Mouse (Mus musculus) forebrain, postnatal 0 days (tissue): Measurements from ENCODE around the gene Pabpn1. TPM values are rescaled to one million over a fixed set of nuclear protein-coding genes. Genes with fewer than 3 reads are reported as not detected.
"Not testable (repeated sequence)": the region's sequence is repeated elsewhere in the genome, so short reads cannot be mapped to it uniquely, and the experiment has no call there.

Experiments
- ATAC-seq: fragments of 200-750 bp; cut with Nextera tagmentation; 2 replicates; pipeline ENCODE4 v1.8.0; 2017; ENCODE audit warnings: mild to moderate bottlenecking, moderate library complexity
- DNase-seq: peaks from one replicate; pipeline ENCODE4 v3.0.0-alpha.2; 2015
- H3K27ac ChIP-seq: fragments of 300-500 bp; sonication (generic); 2 replicates; pipeline ENCODE4 v1.5.1; 2014; ENCODE audit warnings: low read depth, mild to moderate bottlenecking, antibody characterized with exemption, low read length, moderate library complexity, mixed read lengths
- H3K27me3 ChIP-seq: fragments of 300-500 bp; sonication (generic); 2 replicates; pipeline ENCODE4 v1.6.1; 2014; ENCODE audit warnings: mild to moderate bottlenecking, low read length, mixed read lengths; ENCODE audit not compliant: insufficient read depth
- H3K36me3 ChIP-seq: fragments of 300-500 bp; sonication (generic); 2 replicates; pipeline ENCODE4 v1.6.1; 2014; ENCODE audit warnings: mild to moderate bottlenecking, moderate library complexity; ENCODE audit not compliant: insufficient read depth
- H3K4me1 ChIP-seq: fragments of 300-500 bp; sonication (generic); 2 replicates; pipeline ENCODE4 v1.6.1; 2014; ENCODE audit warnings: antibody characterized with exemption; ENCODE audit not compliant: insufficient read depth
- H3K4me2 ChIP-seq: fragments of 300-500 bp; sonication (generic); 2 replicates; pipeline ENCODE4 v1.6.1; 2014; ENCODE audit warnings: low read depth, mild to moderate bottlenecking, moderate library complexity
- H3K4me3 ChIP-seq: fragments of 300-500 bp; sonication (generic); 2 replicates; pipeline ENCODE4 v1.5.1; 2014; ENCODE audit warnings: low read depth, low read length, mixed read lengths
- H3K9ac ChIP-seq: fragments of 300-500 bp; sonication (generic); 2 replicates; pipeline ENCODE4 v1.6.1; 2014; ENCODE audit warnings: mild to moderate bottlenecking
- H3K9me3 ChIP-seq: fragments of 300-500 bp; sonication (generic); 2 replicates; pipeline ENCODE4 v1.6.1; 2016; ENCODE audit warnings: low read length
- CTCF ChIP-seq: sonication (generic); IDR thresholded peaks from 2 replicates; pipeline ENCODE4 v1.5.1; 2016; ENCODE audit warnings: antibody characterized with exemption, control low read depth, low read depth
- WGBS: fragments of 180-500 bp; shearing (Covaris S2); extraction: QIAGEN DNeasy Blood & Tissue Kit; methylation state at CpG from one replicate; pipeline ENCODE4 v1.1.7; 2014; 5-methylcytosine and 5-hydroxymethylcytosine counted together
- polyA plus RNA-seq: library from polyadenylated mRNA; unstranded; fragments of >200 nt; fragmentation: Nextera tagmentation; extraction: Ambion mirVana; gene quantifications from 2 replicates; pipeline ENCODE4 v1.2.1, GENCODE M21; 2015
- total RNA-seq: library from RNA; depleted of rRNA; stranded (reverse); fragments of >200 nt; gene quantifications from 2 replicates; pipeline ENCODE4 v1.2.3, GENCODE M21; 2014; rRNA removed

Gene Pabpn1
- total and polyA plus RNA-seq, 2 experiments from 2014 or later = 113 to 126 TPM

DNA sequence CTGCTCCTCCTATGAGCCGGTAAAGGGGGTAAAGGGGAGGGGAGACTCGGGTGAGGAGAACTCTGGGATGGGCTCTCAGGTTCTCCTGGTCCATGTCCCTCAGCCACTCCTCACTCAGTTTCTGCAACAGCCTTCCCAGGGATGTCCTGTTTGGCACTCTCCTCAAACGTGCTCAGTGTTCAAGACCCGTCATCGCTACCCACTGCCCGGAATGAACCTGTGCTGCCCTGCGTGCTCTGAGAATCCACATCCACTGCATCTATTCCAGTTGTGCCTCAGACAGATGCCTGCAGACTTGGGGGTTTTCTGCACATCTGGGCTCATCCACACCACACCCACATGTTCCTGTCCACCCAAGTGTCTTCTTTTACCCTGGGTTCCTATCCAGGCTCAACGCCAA is 50.2 kb downstream of the Pabpn1 start:
- no peak overlapping the region for H3K4me3 ChIP-seq
- no peaks in the 10 kb centered on the region for H3K9me3 ChIP-seq
- H3K4me2 ChIP-seq = no peak overlapping the region
- TF ChIP-seq CTCF = no peak
- DNase-seq = no peak
- no peak for ATAC-seq
- H3K4me1 ChIP-seq = no peaks in the 10 kb centered on the region
- H3K9ac ChIP-seq = no peak overlapping the region
- H3K27me3 ChIP-seq = no peaks in the 10 kb centered on the region
- no peaks in the 10 kb centered on the region for H3K36me3 ChIP-seq
- H3K27ac ChIP-seq = no peak overlapping the region
- 86% methylated on average over 8 of the region's 8 CpGs for WGBS

DNA sequence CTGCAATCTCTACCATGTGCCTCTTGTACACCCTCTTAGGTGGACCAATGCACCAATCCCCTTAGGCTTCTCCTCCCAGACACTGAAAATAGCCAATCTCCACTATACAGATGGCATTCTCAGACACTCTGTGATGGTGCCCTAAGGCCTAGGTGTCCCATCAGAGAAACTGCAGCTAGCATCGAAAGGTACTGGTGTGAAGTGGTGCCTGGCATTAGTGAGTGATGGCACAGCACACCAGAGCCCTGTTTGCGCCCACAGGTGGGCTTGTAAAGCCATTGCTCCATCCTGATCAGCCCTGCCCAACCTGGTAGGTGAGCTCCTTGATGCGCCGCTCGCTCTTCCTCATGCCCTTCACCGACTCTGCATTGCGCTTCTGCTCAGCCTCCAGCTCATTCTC is 51.7 kb downstream of the Pabpn1 start:
- no peak for TF ChIP-seq CTCF
- Histone ChIP-seq H3K9me3 (no peaks in the 10 kb centered on the region), H3K4me3 (no peak overlapping the region), H3K36me3 (no peaks in the 10 kb centered on the region), H3K4me1 (no peaks in the 10 kb centered on the region), H3K27ac (no peak overlapping the region), H3K4me2 (no peak overlapping the region), H3K9ac (no peak overlapping the region), H3K27me3 (no peaks in the 10 kb centered on the region)
- WGBS = 96% methylated on average over 7 of the region's 7 CpGs
- no peak for DNase-seq
- ATAC-seq = no peak

DNA sequence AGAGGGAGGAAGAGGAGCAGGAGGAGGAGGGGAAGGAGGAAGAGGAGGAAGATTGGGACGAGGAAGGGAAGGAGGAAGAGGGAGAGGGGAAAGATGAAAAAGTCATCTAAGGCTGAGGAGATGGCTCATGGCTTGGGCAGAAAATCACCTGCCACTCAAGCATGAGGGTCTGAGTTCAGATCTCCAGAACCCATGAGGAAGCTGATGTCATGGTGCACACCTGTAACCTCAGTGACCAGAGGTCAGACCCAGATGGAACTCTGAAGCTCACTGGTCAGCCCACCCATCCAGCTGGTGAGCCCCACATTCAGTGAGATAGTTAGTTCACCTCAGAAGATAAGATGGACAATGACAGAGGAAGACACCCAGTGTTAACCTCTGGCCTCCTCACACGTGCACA is 52.6 kb downstream of the Pabpn1 start:
- ATAC-seq = no peak
- Histone ChIP-seq H3K9ac (no peak overlapping the region), H3K4me2 (no peak overlapping the region), H3K27me3 (no peaks in the 10 kb centered on the region), H3K27ac (no peak overlapping the region), H3K9me3 (no peaks in the 10 kb centered on the region), H3K4me3 (no peak overlapping the region), H3K36me3 (no peaks in the 10 kb centered on the region), H3K4me1 (no peaks in the 10 kb centered on the region)
- WGBS = 82% methylated on average over 2 of the region's 2 CpGs
- TF ChIP-seq CTCF = no peak
- DNase-seq = no peak

DNA sequence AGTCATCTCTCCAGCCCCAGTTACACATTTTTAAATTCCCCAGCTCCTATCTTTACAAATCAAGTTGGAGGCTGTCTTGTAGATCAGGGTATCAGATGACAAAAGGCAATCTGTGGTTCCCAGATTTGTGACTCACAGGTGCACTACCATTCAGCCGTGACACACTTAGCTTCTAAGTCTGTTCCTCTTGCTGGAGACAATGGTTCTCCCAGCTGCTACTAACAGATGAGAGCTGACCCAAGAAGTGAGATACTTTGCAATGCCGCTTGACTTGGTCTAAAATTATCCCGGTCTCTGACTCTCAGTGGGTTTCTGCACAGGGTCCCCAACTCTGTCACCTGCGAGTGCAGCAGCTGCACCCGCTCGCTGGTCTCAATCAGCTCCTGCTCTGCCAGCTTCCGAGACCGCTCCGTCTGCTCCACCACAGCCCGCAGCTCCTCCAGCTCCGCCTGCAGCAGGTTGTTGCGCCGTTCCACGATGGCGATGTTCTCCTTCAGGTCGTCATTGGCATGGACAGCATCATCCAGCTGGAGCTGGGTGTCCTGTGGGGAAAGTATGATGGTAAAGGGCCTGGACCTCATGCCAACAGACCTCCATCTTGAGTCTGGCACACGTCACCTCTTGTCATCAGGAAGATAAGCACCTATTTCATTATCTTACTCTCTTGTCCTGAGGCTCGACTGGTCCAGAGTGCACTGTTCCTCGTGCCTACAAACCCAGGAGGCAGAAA is 53.8 kb downstream of the Pabpn1 start:
- DNase-seq = no peak
- Histone ChIP-seq H3K27me3 (no peaks in the 10 kb centered on the region), H3K36me3 (no peaks in the 10 kb centered on the region), H3K27ac (no peak overlapping the region), H3K4me2 (no peak overlapping the region), H3K9ac (no peak overlapping the region), H3K9me3 (no peaks in the 10 kb centered on the region), H3K4me1 (no peaks in the 10 kb centered on the region), H3K4me3 (no peak overlapping the region)
- no peak for ATAC-seq
- WGBS = 81% methylated on average over 19 of the region's 19 CpGs
- TF ChIP-seq CTCF = no peak

DNA sequence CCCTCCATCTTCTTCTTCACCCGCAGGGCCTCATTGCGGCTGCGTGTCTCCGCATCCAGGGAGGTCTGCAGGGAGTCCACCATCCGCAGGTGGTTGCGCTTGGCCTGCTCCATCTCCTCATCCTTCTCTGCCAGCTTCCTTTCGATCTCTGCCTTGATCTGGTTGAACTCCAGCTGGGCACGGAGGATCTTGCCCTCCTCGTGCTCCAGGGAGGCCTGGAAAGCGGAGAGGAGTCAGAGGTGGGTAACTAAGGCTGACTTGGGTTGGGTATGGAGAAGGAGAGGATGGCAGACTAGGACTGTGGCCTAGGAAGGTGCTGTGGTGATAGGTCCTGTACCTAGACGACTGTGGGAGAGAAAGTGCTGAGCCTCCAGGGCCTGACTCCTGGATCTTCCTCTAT is 54.7 kb downstream of the Pabpn1 start:
- not testable (repeated sequence) for H3K27ac ChIP-seq, H3K27me3 ChIP-seq, H3K4me2 ChIP-seq, H3K9me3 ChIP-seq, ATAC-seq, H3K9ac ChIP-seq, H3K36me3 ChIP-seq, DNase-seq, H3K4me1 ChIP-seq, H3K4me3 ChIP-seq
- WGBS = 87% methylated on average over 10 of the region's 11 CpGs

Other genes with a start within 250 kb of the Pabpn1 start
- 32.0 and 36.2 TPM in 2 replicates for gene 1700123O20Rik, start 206.3 kb upstream of the Pabpn1 start, total RNA-seq
- 66.6 and 70.7 TPM in 2 replicates for gene 1700123O20Rik, start 206.3 kb upstream of the Pabpn1 start, polyA plus RNA-seq
- gene Acin1, start 205.6 kb upstream of the Pabpn1 start, total RNA-seq = 143 and 147 TPM in 2 replicates
- 80.7 and 97.0 TPM in 2 replicates for gene Acin1, start 205.6 kb upstream of the Pabpn1 start, polyA plus RNA-seq
- gene Gm29776, start 193.7 kb upstream of the Pabpn1 start, total RNA-seq = 0.14 and 0.15 TPM in 2 replicates
- 0.06 and 0.13 TPM in 2 replicates for gene Gm29776, start 193.7 kb upstream of the Pabpn1 start, polyA plus RNA-seq
- 0.38 TPM in 1 of 2 replicates, not detected in the other for gene Cebpe, start 180.3 kb upstream of the Pabpn1 start, total RNA-seq
- gene Cebpe, start 180.3 kb upstream of the Pabpn1 start, polyA plus RNA-seq = not detected in 2 replicates
- 11.8 and 13.3 TPM in 2 replicates for gene Slc7a8, start 110.6 kb upstream of the Pabpn1 start, total RNA-seq
- gene Slc7a8, start 110.6 kb upstream of the Pabpn1 start, polyA plus RNA-seq = 12.5 and 14.5 TPM in 2 replicates
- not detected in 2 replicates for gene Rnf212b, start 78.4 kb upstream of the Pabpn1 start, total RNA-seq
- gene Rnf212b, start 78.4 kb upstream of the Pabpn1 start, polyA plus RNA-seq = not detected in 2 replicates
- 7.1 and 7.2 TPM in 2 replicates for gene Homez, start 21.5 kb upstream of the Pabpn1 start, total RNA-seq
- 2.7 and 6.9 TPM in 2 replicates for gene Homez, start 21.5 kb upstream of the Pabpn1 start, polyA plus RNA-seq
- 17.4 and 19.7 TPM in 2 replicates for gene Ppp1r3e, start 14.9 kb upstream of the Pabpn1 start, total RNA-seq
- gene Ppp1r3e, start 14.9 kb upstream of the Pabpn1 start, polyA plus RNA-seq = 2.3 and 3.3 TPM in 2 replicates
- gene Bcl2l2, start 9.1 kb upstream of the Pabpn1 start, total RNA-seq = 33.2 and 38.0 TPM in 2 replicates
- 2.5 and 2.9 TPM in 2 replicates for gene Bcl2l2, start 9.1 kb upstream of the Pabpn1 start, polyA plus RNA-seq
- 3.1 TPM in 1 of 2 replicates, not detected in the other for gene Gm20521, start 9.1 kb upstream of the Pabpn1 start, total RNA-seq
- 0.30 and 0.89 TPM in 2 replicates for gene Gm20521, start 9.1 kb upstream of the Pabpn1 start, polyA plus RNA-seq
- gene Slc22a17, start 20.6 kb downstream of the Pabpn1 start, total RNA-seq = 327 and 359 TPM in 2 replicates
- 230 and 282 TPM in 2 replicates for gene Slc22a17, start 20.6 kb downstream of the Pabpn1 start, polyA plus RNA-seq
- 22.2 and 29.8 TPM in 2 replicates for gene Efs, start 33.6 kb downstream of the Pabpn1 start, total RNA-seq
- gene Efs, start 33.6 kb downstream of the Pabpn1 start, polyA plus RNA-seq = 13.4 and 13.5 TPM in 2 replicates
- 0.38 TPM in 1 of 2 replicates, not detected in the other for gene Il25, start 40.2 kb downstream of the Pabpn1 start, total RNA-seq
- 0.18 and 0.58 TPM in 2 replicates for gene Il25, start 40.2 kb downstream of the Pabpn1 start, polyA plus RNA-seq
- gene Cmtm5, start 43.8 kb downstream of the Pabpn1 start, total RNA-seq = 17.9 and 19.9 TPM in 2 replicates
- 17.7 and 22.7 TPM in 2 replicates for gene Cmtm5, start 43.8 kb downstream of the Pabpn1 start, polyA plus RNA-seq
- 0.23 and 5.8 TPM in 2 replicates for gene Myh6, start 74.4 kb downstream of the Pabpn1 start, total RNA-seq
- gene Myh6, start 74.4 kb downstream of the Pabpn1 start, polyA plus RNA-seq = 2.3 and 2.5 TPM in 2 replicates
- not detected in 2 replicates for gene Gm17428, start 84.4 kb downstream of the Pabpn1 start, total RNA-seq
- gene Gm17428, start 84.4 kb downstream of the Pabpn1 start, polyA plus RNA-seq = not detected in 2 replicates
- 8.5 and 9.3 TPM in 2 replicates for gene Myh7, start 102.1 kb downstream of the Pabpn1 start, total RNA-seq
- 8.8 and 9.6 TPM in 2 replicates for gene Myh7, start 102.1 kb downstream of the Pabpn1 start, polyA plus RNA-seq
- 24.2 and 36.8 TPM in 2 replicates for gene Ngdn, start 123.0 kb downstream of the Pabpn1 start, total RNA-seq
- gene Ngdn, start 123.0 kb downstream of the Pabpn1 start, polyA plus RNA-seq = 47.9 and 51.3 TPM in 2 replicates
- gene Zfhx2, start 199.8 kb downstream of the Pabpn1 start, total RNA-seq = 8.9 and 11.1 TPM in 2 replicates
- 2.7 and 7.5 TPM in 2 replicates for gene Zfhx2, start 199.8 kb downstream of the Pabpn1 start, polyA plus RNA-seq
- 49.0 and 55.2 TPM in 2 replicates for gene Thtpa, start 202.3 kb downstream of the Pabpn1 start, total RNA-seq
- gene Thtpa, start 202.3 kb downstream of the Pabpn1 start, polyA plus RNA-seq = 47.2 and 48.0 TPM in 2 replicates
- gene Ap1g2, start 214.1 kb downstream of the Pabpn1 start, total RNA-seq = 11.3 and 12.8 TPM in 2 replicates
- gene Ap1g2, start 214.1 kb downstream of the Pabpn1 start, polyA plus RNA-seq = 4.2 and 5.5 TPM in 2 replicates
- gene Jph4, start 224.4 kb downstream of the Pabpn1 start, total RNA-seq = 156 and 160 TPM in 2 replicates
- gene Jph4, start 224.4 kb downstream of the Pabpn1 start, polyA plus RNA-seq = 47.4 and 55.3 TPM in 2 replicates